Mouse (Mus musculus): Measurements from ENCODE around the gene Dnm3.

DNA sequence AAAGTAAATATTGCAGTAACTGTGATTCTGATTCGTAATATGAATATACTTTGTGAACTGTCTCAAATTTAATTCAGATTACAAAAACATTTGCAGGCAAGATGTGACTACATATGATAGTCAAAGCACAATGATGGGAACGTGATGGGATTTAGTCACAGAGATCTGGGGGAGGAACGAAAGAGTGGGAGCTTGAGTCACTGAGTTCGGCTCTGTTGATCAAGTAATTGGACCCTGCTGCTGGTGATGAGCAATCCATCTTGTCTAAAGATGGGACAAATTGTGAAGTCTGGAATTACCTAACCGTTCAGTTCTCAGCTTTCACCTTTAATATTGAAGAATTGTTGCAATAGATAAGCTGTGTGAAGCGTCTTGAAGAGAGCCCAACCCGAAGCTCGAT lies 505.6 kb downstream of the Dnm3 start:
- no peak for TF ChIP-seq NANOG (IDR thresholded peaks at IDR 0.05; ENCODE audit: borderline replicate concordance, low read length)
- no peak for TF ChIP-seq CTCF (conservative IDR thresholded peaks at IDR 0.05; ENCODE audit: low read length)

All from E14TG2a.4 (cell line).